Mouse (Mus musculus) heart, adult 11 months (tissue): ENCODE results near the gene Adamts14.
A peak's percentile ranks its signal among the peaks of the same experiment; 100 is the strongest.

Experiments
- DNase-seq: peaks from one replicate; pipeline ENCODE4 v3.0.0; 2022

The Adamts14 gene

DNA sequence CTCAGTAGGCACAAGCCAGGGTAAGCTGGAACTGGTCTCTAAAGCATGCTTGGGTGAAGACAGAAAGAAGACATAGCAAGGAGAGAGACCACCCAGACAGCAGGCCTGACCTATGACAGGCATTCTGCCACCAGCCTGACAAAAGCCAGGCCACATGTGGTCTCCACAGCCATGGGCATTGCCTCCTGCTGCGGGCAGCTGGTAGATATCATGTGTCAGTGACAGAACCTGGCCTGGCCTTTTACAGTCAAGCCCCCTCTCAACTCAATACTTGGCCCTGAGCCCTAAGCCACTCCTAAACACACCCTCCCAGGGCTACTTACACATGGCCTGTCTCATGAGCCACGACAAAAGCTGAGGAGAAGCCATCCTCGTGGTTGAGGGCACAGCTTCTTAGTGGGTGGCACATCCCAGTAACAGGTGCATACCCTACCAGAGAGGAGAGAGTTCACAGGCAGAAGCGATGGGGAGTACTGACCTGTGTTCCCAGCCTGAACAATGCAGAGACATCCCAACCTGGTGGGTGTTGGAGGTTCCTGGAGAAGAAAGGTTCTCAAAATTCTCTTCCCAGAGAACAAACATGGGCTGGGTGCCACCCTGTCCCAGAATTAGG lies 46.3 kb downstream of the Adamts14 start:
- DNase-seq: no peak

- no peak for DNase-seq
Measured at GRCm38 (mm10) chr10:61225694-61226093, 47.5 kb downstream of the Adamts14 start.

- no peak for DNase-seq
Measured at GRCm38 (mm10) chr10:61219318-61219717, 53.9 kb downstream of the Adamts14 start.

GRCm38 (mm10) chr10:61216163-61216562 lies 57.1 kb downstream of the Adamts14 start:
- peak; percentile 92 for DNase-seq

DNA sequence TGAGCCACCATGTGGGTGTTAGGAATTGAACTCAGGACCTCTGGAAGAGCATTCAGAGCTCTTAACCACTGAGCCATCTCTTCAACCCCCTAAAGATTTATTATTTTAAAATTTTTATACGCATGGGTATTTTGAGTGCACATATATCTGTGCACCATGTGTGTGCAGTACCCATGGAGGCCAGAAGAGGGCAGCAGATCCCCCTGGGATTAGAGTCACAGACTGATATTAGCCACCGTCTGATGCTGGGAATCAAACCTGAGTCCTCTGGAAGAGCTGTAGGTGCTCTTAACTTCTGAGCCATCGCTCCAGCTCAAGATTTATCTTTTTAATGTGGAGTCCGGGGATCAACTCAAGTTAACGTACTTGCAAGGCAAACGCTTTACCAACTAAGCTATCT lies 57.6 kb downstream of the Adamts14 start:
- no peak for DNase-seq

DNA sequence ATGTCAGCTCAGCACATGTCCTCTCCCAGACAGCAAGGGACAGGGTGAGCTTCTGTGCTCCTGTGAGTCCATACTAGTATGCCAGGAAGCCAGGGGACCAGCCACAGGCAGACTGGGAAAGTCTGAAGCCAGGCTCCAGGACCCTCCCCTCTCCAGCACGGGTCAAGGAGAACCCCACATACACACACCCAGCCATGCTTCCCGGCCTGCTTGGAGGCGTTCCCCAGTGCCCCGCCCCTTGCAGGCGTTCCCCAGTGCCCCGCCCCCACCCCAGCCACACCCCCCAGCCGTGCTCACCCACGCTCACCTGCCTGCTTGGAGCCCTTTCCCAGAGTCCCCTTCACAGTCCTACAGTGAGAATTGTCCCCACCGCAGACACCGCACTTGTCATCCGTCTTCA lies 60.4 kb downstream of the Adamts14 start:
- DNase-seq: no peak

- DNase-seq: peak; percentile 93
Measured at GRCm38 (mm10) chr10:61211743-61212142, 61.5 kb downstream of the Adamts14 start.

DNA sequence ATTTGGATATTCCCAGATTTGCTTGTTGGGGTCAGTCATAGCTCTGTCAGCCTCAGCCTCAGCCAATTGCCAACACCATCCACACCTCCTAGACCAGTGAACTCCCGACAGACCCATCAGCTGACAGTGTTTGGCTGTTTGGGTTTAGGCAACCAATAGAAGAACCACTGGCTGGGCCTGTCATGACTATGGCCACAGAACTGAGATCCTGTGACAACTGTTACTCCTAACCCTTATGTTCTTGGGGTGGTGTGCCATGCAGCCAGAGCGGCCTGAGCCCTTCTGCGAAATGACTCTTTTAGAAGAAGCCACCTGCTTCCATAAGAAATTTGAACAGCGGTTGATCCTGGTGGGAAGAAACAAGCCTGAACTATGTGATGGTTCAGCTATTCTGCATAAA lies 62.1 kb downstream of the Adamts14 start:
- no peak for DNase-seq

DNA sequence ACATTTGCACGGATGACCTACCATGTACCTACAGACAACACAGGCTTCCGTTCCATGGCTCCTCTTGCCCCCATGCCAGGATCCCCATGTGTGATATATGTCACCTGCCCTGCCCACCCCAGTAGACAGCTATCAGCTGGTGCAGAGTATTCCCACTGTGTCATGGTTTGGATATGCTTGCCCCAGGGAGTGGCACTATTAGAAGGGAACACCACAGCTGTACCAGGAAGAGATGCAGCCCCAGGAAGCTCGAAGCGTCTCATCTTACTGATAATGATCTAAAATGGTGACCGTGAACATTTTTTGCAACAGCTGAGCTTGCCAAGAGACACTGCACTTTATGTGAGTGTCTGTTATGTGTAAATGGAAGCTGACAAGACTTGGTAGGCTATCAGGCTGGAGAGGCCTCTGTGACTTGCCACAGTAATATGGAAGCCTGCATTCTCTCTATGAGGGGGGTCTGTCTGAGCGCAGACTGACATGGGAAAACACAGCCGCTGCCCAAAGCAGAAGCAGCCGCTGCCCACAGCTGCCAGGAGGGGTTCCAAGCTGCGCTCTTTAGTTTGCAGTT lies 65.0 kb downstream of the Adamts14 start:
- no peak for DNase-seq

DNA sequence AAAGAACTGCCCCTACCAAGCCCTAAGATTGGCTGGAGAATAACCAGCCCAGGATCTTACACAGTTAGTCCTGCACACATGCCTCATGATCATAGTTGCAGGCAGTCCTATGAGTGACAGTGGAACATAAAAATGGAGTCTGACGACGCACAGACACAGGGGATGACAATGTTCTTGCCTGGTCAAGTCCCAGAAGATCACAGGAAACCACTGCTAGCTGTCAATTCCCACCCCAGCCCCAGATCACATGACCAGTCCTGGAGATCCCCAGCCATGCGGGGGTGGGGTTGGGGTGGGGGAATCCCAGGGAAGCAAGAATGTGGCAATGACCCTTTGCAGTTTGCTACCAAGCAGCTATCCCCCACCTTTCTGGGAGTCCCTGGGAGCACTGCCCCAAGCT lies 69.3 kb downstream of the Adamts14 start:
- no peak for DNase-seq

DNA sequence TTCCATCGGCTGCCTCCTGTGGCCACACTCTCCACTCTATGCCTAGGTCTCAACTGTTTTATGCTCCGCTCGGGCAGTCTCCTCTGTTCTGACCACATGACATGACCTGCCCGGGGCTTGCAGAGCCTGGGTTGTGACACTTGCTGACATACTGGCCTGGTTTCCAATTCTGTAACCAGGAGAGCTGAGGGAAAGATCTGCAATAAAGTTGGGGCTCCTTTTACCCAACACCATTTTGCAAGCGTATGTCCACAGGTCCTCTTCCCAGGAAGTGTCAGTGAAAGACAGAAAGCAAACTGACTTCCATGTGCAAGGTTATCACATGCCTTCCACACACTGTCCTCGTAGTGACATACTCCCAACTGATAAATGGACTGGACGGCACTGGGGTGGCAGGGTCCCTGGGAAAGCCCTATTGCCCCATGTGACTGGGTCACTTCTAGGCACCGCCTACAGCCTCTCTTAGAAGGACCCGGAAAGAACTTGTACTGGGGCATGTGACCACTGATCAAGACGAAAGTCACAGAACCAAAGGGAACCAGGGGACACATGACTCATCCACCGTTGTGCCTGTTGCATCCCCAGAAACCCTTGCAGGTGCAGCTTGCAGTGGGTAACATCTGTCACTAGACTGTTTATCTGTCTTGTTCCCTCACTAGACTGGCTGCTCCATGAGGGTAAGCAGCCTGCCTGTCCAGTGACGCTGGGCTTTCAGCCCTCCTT lies 71.5 kb downstream of the Adamts14 start:
- DNase-seq: no peak

GRCm38 (mm10) chr10:61200998-61201397 lies 72.2 kb downstream of the Adamts14 start:
- DNase-seq: no peak

GRCm38 (mm10) chr10:61200232-61200820 lies 72.9 kb downstream of the Adamts14 start:
- no peak for DNase-seq

DNA sequence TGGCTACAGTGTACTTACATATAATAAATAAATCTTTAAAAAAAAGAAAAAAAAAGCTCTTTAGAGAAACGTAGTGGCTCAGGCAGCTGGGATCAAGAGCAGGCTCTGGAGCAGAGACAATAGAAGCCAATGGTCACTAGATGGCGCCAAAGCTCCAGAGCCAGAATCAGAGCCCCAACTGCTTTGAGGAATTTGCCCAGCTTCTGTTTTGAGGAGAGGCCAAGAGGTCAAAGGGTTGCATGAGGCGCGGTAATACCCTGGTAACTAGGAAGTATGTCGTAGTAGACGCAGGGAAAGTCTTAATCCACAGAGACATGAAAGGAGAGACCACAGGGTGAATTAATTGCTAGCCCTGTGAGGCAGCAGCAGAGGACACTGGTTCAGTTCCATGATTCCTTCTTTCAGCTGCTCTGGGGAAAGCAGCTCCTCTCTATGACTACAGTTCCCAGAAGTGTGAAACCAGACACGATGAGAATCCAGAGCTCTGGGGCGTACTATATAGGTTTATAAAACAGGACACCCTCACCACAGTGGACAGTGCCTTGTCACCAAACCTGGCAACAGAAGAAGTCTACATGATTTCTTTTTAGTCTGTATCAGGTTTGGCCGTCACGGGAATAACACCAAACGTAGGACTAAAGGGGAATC lies 73.5 kb downstream of the Adamts14 start:
- peak; percentile 96 for DNase-seq

- peak; percentile 91 for DNase-seq
Measured at GRCm38 (mm10) chr10:61195718-61196291, 77.4 kb downstream of the Adamts14 start.

DNA sequence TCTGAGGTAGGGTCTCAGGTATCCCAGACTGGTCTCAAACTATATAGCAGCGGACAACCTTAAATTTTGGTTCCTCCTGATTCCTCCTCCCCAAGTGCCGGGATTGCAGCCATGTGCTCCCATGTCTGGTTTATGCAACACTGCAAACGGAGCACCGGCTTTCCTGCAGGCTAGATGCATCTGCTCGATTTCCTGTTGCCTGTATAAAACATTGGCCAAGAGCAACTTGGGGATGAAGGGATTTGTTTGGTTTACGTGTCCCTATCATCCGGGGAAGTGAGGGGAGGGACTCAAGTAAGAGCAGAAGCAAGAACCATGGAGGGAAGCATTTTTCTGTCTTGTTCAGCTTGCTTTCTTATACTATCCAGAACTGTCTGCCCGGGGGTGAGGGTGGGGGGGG lies 78.0 kb downstream of the Adamts14 start:
- DNase-seq: peak; percentile 95

DNA sequence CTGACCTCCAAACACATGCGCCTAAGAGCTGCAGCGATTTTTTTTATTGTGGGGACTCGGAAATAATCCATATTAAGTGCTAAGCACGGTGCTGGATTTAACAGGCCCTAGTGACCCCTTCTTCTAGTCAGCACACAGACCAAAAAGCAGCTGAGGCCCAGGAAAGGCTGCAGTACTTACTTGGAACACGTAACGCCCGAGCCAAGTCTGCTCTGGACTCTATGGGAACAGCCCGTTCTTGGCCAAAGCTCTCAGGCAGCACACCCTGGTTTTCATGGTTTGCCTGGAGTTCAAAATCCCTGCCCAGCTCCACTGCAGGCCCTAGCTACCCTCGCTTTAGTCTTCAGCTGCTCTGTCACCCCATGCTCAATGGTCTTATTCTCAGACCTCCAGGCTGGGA lies 78.6 kb downstream of the Adamts14 start:
- peak; percentile 96 for DNase-seq

GRCm38 (mm10) chr10:61188010-61188409 lies 85.2 kb downstream of the Adamts14 start:
- no peak for DNase-seq

DNA sequence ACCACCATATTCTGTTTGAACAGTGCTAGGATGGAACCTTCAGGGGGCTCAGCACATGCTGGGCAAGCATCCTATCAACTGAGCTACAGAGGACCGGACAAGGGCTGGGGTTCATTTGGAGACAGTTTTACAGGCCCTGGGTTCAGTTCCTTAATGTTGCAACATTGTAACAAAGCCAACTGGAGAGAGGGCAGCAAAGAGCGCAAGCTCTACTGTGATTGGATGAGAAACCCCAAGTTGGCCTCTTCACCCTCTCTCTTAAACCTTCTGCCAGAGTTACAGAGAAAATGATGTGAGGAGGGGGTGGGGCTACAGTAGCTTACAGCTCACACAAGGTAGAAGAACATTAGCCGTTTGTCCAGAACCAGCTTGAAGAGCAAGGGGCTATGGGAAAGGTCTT lies 86.2 kb downstream of the Adamts14 start:
- DNase-seq: no peak

- DNase-seq: no peak
Measured at GRCm38 (mm10) chr10:61179927-61180326, 93.3 kb downstream of the Adamts14 start.

DNA sequence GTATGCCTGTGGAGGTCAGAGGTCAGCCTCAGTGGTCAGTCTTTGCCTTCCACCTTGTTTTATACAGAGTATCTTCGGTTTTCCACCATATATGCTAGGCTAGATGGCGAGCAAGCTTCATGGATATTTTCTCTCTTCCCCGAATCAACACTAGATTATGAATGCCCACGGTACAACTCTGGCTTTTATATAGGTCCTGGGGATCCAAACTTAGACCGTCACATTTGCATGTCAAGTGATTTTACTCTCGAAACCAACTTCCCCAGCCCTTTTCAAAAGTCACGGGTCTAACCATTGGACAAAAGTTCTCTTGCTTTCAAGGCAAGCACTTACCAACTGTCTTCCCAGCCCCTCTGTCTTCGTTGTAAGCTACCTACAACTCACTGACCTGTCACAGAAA lies 94.6 kb downstream of the Adamts14 start:
- no peak for DNase-seq

- DNase-seq: no peak
Measured at GRCm38 (mm10) chr10:61177751-61178150, 95.5 kb downstream of the Adamts14 start.

DNA sequence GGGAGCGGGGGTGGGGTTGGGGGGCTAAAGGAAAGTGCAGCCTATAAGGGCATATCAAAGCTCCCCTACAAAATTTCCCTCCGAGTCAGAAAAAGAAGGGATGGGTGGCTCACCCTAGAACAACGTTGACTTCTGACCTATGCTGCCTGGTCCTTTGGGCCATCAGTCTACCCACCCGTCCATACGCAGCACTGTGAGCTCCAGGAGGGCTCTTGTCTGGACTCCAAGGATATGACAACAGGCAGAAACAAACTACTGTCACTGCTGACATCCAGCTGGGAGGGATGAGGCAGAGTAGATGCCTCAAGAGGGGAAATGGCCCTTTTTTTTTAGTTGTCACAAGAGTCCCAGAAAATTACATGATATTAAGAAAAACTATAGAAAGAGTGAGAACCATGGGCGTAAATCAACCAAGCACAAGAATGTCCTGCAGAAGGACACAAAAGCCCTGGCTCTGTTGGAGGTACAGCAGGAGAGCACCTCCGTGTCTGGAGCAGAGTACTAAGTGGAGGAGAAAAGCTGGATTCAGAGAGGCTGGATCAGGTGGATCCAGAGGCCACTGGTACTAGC lies 96.9 kb downstream of the Adamts14 start:
- no peak for DNase-seq
